Mouse (Mus musculus) kidney, embryonic 16.5 days (tissue): ENCODE measurements at regions not wholly inside any gene's neighbourhood (a gene's known extent, or its start where the extent isn't known, plus 50 kb on each side); places are given as distances from the start of the nearest gene placed in this dataset.

ENCODE experiments used
- ATAC-seq: fragments of 200-750 bp; cut with Nextera tagmentation; 2 replicates; pipeline ENCODE4 v1.8.0; 2017; ENCODE audit warnings: moderate TSS enrichment; ENCODE audit not compliant: low FRiP score, low TSS enrichment
- H3K27ac ChIP-seq: fragments of 300-500 bp; sonication (generic); 2 replicates; pipeline ENCODE4 v1.5.1; 2014; ENCODE audit warnings: low read length
- H3K27me3 ChIP-seq: fragments of 300-500 bp; sonication (generic); 2 replicates; pipeline ENCODE4 v1.6.1; 2014; ENCODE audit warnings: low read length, control low read depth, mixed read lengths; ENCODE audit not compliant: insufficient read depth
- H3K36me3 ChIP-seq: fragments of 300-500 bp; sonication (generic); 2 replicates; pipeline ENCODE4 v1.6.1; 2014; ENCODE audit warnings: low read length, control low read depth, mixed read lengths; ENCODE audit not compliant: insufficient read depth
- H3K4me1 ChIP-seq: fragments of 300-500 bp; sonication (generic); 2 replicates; pipeline ENCODE4 v1.6.1; 2014; ENCODE audit warnings: low read length, control low read depth, mixed read lengths; ENCODE audit not compliant: insufficient read depth
- H3K4me2 ChIP-seq: fragments of 300-500 bp; sonication (generic); replicated peaks from 2 replicates; pipeline ENCODE4 v1.6.1; 2014; ENCODE audit warnings: low read depth, low read length
- H3K4me3 ChIP-seq: fragments of 300-500 bp; sonication (generic); 2 replicates; pipeline ENCODE4 v1.5.1; 2014; ENCODE audit warnings: mild to moderate bottlenecking, low read length
- H3K9ac ChIP-seq: fragments of 300-500 bp; sonication (generic); replicated peaks from 2 replicates; pipeline ENCODE4 v1.6.1; 2014; ENCODE audit warnings: low read length
- H3K9me3 ChIP-seq: fragments of 300-500 bp; sonication (generic); 2 replicates; pipeline ENCODE4 v1.6.1; 2016; ENCODE audit warnings: low read length, control low read depth
- WGBS: fragments of 180-500 bp; shearing (Covaris S2); extraction: QIAGEN DNeasy Blood & Tissue Kit; methylation state at CpG from one replicate; pipeline ENCODE4 v1.1.7; 2014; 5-methylcytosine and 5-hydroxymethylcytosine counted together

DNA sequence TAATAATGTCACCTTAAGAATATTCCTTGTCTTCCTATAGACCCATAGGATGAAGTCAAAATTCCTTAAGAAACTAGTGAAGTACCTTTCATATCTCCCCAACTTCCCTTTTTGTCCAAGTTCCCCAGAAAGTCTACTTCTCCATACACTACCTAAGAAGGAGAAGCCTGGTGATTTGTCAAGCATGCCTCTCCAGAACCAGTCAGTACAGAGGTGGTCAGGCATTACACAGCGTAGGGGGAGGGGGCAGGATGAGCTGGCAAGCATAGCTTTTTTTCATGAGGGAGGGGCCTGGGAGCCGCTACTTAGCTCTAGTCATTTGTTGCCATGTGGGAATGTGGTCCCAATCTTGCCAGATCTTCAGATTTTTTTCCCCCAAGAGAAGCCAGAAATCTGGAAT is 54.0 kb upstream of the Satb2 start:
- Histone ChIP-seq H3K4me2 (no peak overlapping the region), H3K9ac (no peak overlapping the region), H3K9me3 (no peaks in the 10 kb centered on the region), H3K4me1 (no peaks in the 10 kb centered on the region), H3K27me3 (no peaks in the 10 kb centered on the region), H3K36me3 (no peaks in the 10 kb centered on the region), H3K27ac (no peak overlapping the region), H3K4me3 (no peak overlapping the region)
- ATAC-seq, result no peak
- 83% methylated on average over 2 of the region's 2 CpGs for WGBS

DNA sequence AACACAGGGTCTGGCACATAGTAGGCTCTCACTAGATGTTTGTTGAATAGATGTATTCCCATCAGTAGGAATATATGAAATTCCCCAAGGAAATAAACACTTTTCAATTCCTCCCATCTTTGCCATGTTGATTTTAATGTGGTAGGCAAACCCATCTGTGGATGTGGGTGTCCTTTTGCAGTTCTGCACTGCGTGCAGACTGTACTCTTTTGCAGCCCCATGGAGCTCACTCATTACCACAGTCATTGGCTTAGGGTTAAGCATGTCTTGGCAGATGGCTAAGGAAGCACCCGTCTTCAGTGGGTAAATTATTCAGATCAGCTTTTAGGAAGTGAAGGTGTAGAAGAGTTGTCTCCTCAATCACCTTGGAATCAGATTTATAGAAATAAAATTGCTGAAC is 54.8 kb upstream of the Satb2 start:
- Histone ChIP-seq H3K27ac (no peak overlapping the region), H3K4me3 (no peak overlapping the region), H3K27me3 (no peaks in the 10 kb centered on the region), H3K9ac (no peak overlapping the region), H3K9me3 (no peaks in the 10 kb centered on the region), H3K4me1 (no peaks in the 10 kb centered on the region), H3K4me2 (no peak overlapping the region), H3K36me3 (no peaks in the 10 kb centered on the region)
- ATAC-seq, result no peak
- 86% methylated on average over 2 of the region's 2 CpGs for WGBS

DNA sequence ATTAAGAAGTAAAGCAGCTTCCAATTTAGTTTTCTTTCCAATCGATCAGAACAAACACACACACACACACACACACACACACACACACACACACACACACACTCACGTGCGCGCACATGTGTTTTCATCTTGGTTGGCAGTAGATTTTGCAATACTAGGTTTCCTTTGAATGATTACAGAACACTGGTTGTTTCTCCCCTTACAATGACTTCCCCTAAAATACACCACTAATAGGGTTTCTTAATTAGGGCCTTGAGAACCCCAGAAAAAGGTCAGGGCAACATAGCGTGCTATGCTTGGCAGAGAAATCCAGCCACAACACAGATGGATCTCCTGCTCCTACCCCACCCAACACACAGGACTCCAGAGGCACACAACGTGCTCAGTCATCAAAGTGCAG is 56.0 kb upstream of the Satb2 start:
- no peak overlapping the region for H3K27ac ChIP-seq

DNA sequence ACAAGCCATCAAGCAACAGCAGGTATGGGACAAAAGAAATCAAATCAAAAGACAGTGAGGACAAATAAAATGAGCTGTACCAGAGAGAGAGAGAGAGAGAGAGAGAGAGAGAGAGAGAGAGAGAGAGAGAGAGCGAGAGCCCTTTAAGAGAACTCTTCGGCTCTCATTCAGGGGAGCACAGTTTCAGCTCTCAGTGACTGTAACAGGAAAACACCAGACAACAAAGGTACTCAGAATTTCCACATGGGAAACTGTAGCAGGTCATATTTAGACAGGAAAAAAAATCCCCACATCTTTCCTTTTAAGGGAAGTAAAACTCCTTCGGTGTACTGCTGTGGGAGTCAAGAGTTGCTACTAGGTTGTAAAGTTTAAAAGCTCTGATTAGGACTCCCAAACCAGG is 57.9 kb upstream of the Satb2 start:
- WGBS, result 55% methylated on average over 3 of the region's 3 CpGs
- no peak for ATAC-seq
- H3K4me1 ChIP-seq, result no peaks in the 10 kb centered on the region
- H3K27me3 ChIP-seq, result no peaks in the 10 kb centered on the region
- no peak overlapping the region for H3K4me2 ChIP-seq
- no peak overlapping the region for H3K4me3 ChIP-seq
- H3K27ac ChIP-seq, result no peak overlapping the region
- no peaks in the 10 kb centered on the region for H3K36me3 ChIP-seq
- no peaks in the 10 kb centered on the region for H3K9me3 ChIP-seq
- H3K9ac ChIP-seq, result no peak overlapping the region

More for the DNA sequence above, 56.0 kb upstream of the Satb2 start:
- no peak for ATAC-seq
- Histone ChIP-seq H3K9me3 (no peaks in the 10 kb centered on the region), H3K27me3 (no peaks in the 10 kb centered on the region), H3K4me2 (no peak overlapping the region), H3K4me3 (no peak overlapping the region), H3K4me1 (no peaks in the 10 kb centered on the region), H3K36me3 (no peaks in the 10 kb centered on the region), H3K9ac (no peak overlapping the region)
- WGBS, result 84% methylated on average over 6 of the region's 6 CpGs

DNA sequence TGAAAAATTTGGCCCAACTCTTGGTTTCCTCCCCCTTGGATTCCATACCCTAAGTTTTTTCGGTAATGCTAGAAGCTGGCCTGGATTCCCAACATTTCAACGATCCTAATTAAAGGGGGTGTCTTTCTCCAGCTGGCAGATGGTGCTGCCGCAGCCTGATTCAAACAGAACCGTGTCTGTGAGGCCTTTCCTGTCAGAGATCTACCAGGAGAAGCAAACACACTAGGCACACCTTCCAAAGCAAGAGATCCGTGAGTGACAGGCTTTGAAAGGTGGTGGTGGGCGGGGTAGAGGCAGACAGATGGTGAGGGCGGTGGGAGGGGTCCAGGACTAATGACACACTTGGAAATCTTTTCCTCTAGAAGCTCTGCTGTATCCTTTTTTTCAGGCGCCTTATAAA is 61.8 kb upstream of the Satb2 start:
- Histone ChIP-seq H3K9me3 (0 out of 2 replicates have a peak, but pooled peaks cover 2% of the 10 kb centered on the region), H3K4me2 (no peak overlapping the region), H3K4me1 (no peaks in the 10 kb centered on the region), H3K27me3 (no peaks in the 10 kb centered on the region), H3K36me3 (no peaks in the 10 kb centered on the region), H3K9ac (no peak overlapping the region), H3K4me3 (no peak overlapping the region), H3K27ac (no peak overlapping the region)
- ATAC-seq, result no peak
- WGBS, result 30% methylated on average over 8 of the region's 8 CpGs

DNA sequence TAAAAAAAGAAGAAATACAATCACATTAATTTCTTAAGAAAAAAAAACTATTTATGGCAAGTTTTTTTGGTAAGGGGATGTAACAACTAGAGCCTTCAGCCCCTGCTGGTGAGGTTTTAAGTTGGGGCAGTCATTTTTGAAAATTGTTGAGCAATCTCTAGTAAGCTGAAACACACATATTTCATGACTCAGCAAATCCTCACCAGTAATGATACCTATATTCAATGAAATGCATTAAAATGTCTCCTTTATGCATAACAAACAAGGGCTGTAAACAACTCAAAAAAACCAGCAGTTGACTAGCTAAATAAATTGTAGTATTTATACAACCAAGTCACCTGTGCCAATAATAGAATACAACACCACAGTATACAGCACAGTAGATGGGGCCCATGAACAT is 63.1 kb upstream of the Satb2 start:
- Histone ChIP-seq H3K4me1 (no peaks in the 10 kb centered on the region), H3K4me3 (no peak overlapping the region), H3K27ac (no peak overlapping the region), H3K27me3 (no peaks in the 10 kb centered on the region), H3K4me2 (no peak overlapping the region), H3K9me3 (0 out of 2 replicates have a peak, but pooled peaks cover 2% of the 10 kb centered on the region), H3K9ac (no peak overlapping the region), H3K36me3 (no peaks in the 10 kb centered on the region)
- ATAC-seq, result no peak

DNA sequence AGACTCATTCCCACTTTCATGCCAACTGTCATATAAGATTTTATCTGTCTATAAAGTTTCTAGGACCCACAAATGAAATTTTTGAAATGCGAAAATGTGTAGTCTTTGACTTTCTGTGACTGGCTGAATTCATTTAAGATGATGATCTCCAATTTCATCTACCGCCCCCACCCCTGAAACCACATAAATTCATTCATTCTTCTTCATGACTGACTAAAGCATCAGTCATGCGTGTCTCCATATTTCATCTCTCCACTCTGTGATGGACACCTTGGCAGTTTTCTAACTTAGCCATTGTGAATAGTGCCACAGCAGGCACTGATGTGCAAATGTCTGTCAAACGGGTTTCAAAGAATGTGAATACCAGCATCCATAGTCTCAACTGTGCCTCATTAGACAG is 75.4 kb upstream of the Satb2 start:
- WGBS, result 91% methylated on average over 4 of the region's 4 CpGs
- H3K36me3 ChIP-seq, result no peaks in the 10 kb centered on the region
- H3K27ac ChIP-seq, result no peak overlapping the region
- no peak overlapping the region for H3K4me2 ChIP-seq
- no peak overlapping the region for H3K4me3 ChIP-seq
- H3K9ac ChIP-seq, result no peak overlapping the region
- H3K27me3 ChIP-seq, result no peaks in the 10 kb centered on the region
- H3K4me1 ChIP-seq, result no peaks in the 10 kb centered on the region
- H3K9me3 ChIP-seq, result peaks cover 5% of the 10 kb centered on the region; the same call in 1 of the 2 replicates
- no peak for ATAC-seq

DNA sequence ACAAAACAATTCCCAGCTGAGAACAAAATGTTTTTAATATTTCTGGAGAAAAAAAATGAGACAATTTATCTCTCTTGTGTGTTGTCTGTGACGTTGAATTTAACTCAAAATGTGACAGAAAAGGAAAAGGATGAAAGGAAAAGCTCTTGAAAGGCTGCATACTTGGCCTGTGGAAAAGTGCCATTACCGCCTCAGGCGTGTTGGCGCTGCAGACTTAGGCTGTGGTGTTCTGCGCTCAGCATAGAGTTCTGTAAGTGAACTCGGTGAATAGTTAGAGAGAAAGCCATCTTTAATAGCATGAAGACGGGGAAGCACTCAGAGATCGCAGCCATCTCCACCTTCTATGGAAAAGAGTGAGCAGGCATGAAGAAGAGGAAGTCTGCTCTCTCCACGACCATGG is 77.5 kb upstream of the Satb2 start:
- no peaks in the 10 kb centered on the region for H3K4me1 ChIP-seq
- H3K9me3 ChIP-seq, result no peaks in the 10 kb centered on the region
- H3K4me3 ChIP-seq, result no peak overlapping the region
- H3K9ac ChIP-seq, result no peak overlapping the region
- ATAC-seq, result no peak
- H3K4me2 ChIP-seq, result no peak overlapping the region
- H3K27me3 ChIP-seq, result no peaks in the 10 kb centered on the region
- no peaks in the 10 kb centered on the region for H3K36me3 ChIP-seq
- no peak overlapping the region for H3K27ac ChIP-seq
- WGBS, result 88% methylated on average over 9 of the region's 9 CpGs

DNA sequence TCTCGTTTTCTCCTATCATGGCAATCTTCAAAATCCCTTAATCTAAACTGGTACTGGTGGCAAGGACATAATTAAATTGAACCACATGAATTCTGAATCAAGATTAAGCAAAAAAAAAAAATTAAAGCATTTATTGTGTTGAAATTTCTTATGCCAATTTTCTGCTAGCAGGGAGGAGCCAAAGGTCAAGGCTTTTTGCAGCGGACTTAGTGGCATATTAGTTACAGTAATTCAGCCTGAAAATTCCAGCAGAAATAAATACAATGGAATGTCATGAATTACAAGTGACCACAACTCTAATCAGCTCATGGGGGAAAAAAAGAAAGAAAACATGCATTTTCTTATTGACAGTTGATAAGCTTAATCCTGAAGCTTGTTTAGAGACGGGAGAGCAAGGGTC is 80.8 kb upstream of the Satb2 start:
- ATAC-seq, result no peak
- Histone ChIP-seq H3K27me3 (no peaks in the 10 kb centered on the region), H3K4me2 (no peak overlapping the region), H3K9me3 (no peaks in the 10 kb centered on the region), H3K9ac (no peak overlapping the region), H3K4me1 (no peaks in the 10 kb centered on the region), H3K36me3 (no peaks in the 10 kb centered on the region), H3K27ac (no peak overlapping the region), H3K4me3 (no peak overlapping the region)
- WGBS, result 74% methylated on average over 3 of the region's 3 CpGs

DNA sequence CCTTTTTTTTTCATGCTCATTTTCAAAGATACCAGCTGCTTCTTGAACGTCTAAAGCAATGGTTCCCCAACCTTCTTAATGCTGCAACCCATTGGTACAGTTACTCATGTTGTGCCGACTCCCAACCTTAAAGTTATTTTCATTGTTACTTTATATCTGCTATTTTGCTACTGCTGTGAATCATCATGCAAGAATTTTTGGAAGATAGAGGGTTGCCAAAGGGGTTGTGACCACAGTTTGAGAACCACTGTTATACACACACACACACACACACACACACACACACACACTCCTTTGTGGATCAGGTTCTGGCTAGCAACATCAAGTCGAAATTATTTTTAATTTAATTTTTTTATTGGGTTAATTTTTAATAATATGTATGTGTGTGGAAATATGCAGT is 96.8 kb upstream of the Satb2 start:
- Histone ChIP-seq H3K36me3 (no peaks in the 10 kb centered on the region), H3K9me3 (no peaks in the 10 kb centered on the region), H3K27me3 (no peaks in the 10 kb centered on the region), H3K9ac (no peak overlapping the region), H3K4me1 (no peaks in the 10 kb centered on the region), H3K4me2 (no peak overlapping the region), H3K4me3 (no peak overlapping the region), H3K27ac (no peak overlapping the region)
- no peak for ATAC-seq
- WGBS, result 65% methylated on average over 3 of the region's 3 CpGs

DNA sequence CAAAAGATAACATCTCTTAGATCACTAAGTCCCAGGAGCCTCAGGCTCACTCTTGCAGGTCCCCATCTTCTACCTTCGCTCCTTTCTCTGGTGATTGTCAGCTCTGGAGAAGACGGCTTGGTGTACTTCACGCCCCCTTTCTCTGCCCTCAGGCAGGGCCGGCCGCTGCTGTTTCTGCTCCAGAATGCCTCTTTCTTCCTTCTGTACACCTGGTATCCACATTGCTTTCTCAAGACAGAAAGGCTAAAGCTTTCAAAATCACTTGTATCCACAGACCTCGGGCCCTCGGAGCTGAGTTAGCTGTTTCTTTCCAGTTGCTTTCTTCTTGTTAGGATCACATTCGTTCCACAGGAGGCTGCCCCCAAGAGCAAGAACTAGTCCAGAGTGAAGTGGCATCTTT is 98.2 kb upstream of the Satb2 start:
- H3K9ac ChIP-seq, result no peak overlapping the region
- H3K4me1 ChIP-seq, result no peaks in the 10 kb centered on the region
- no peak overlapping the region for H3K4me3 ChIP-seq
- no peaks in the 10 kb centered on the region for H3K27me3 ChIP-seq
- H3K9me3 ChIP-seq, result no peaks in the 10 kb centered on the region
- no peaks in the 10 kb centered on the region for H3K36me3 ChIP-seq
- H3K4me2 ChIP-seq, result no peak overlapping the region
- no peak overlapping the region for H3K27ac ChIP-seq
- WGBS, result 50% methylated on average over 8 of the region's 8 CpGs
- ATAC-seq, result no peak
